Mouse (Mus musculus) lung, postnatal 0 days (tissue): ENCODE measurements around the gene Gzmk. TPM values are rescaled to one million over a fixed set of nuclear protein-coding genes. Genes with fewer than 3 reads are reported as not detected.

ENCODE experiments used
- ATAC-seq: fragments of 200-750 bp; cut with Nextera tagmentation; 2 replicates; pipeline ENCODE4 v1.8.0; 2017; ENCODE audit warnings: moderate library complexity
- DNase-seq: peaks from one replicate; pipeline ENCODE4 v3.0.0-alpha.2; 2016; ENCODE audit warnings: low spot score
- H3K27ac ChIP-seq: fragments of 300-500 bp; sonication (generic); 2 replicates; pipeline ENCODE4 v1.5.1; 2014; ENCODE audit warnings: antibody characterized with exemption, mild to moderate bottlenecking, low read length, mixed read lengths
- H3K27me3 ChIP-seq: fragments of 300-500 bp; sonication (generic); replicated peaks from 2 replicates; pipeline ENCODE4 v1.6.1; 2014; ENCODE audit warnings: low read length, mixed read lengths; ENCODE audit not compliant: insufficient read depth
- H3K36me3 ChIP-seq: fragments of 300-500 bp; sonication (generic); 2 replicates; pipeline ENCODE4 v1.6.1; 2014; ENCODE audit warnings: low read length, mixed read lengths; ENCODE audit not compliant: insufficient read depth
- H3K4me1 ChIP-seq: fragments of 300-500 bp; sonication (generic); 2 replicates; pipeline ENCODE4 v1.6.1; 2014; ENCODE audit warnings: antibody characterized with exemption, low read depth, low read length, mixed read lengths; ENCODE audit not compliant: insufficient read depth
- H3K4me2 ChIP-seq: fragments of 300-500 bp; sonication (generic); replicated peaks from 2 replicates; pipeline ENCODE4 v1.6.1; 2014; ENCODE audit warnings: low read depth, mild to moderate bottlenecking, low read length, moderate library complexity, mixed read lengths
- H3K4me3 ChIP-seq: fragments of 300-500 bp; sonication (generic); 2 replicates; pipeline ENCODE4 v1.5.1; 2014; ENCODE audit warnings: low read depth, low read length
- H3K9ac ChIP-seq: fragments of 300-500 bp; sonication (generic); replicated peaks from 2 replicates; pipeline ENCODE4 v1.6.1; 2014; ENCODE audit warnings: low read depth, mild to moderate bottlenecking
- H3K9me3 ChIP-seq: fragments of 300-500 bp; sonication (generic); 2 replicates; pipeline ENCODE4 v1.6.1; 2016; ENCODE audit warnings: low read length, mixed read lengths
- CTCF ChIP-seq: IDR thresholded peaks from 2 replicates; pipeline ENCODE4 v1.5.1; 2016; ENCODE audit warnings: antibody characterized with exemption, mild to moderate bottlenecking
- EP300 ChIP-seq: IDR thresholded peaks from 2 replicates; pipeline ENCODE4 v1.6.1; 2016; ENCODE audit warnings: antibody characterized with exemption, mild to moderate bottlenecking, control low read depth
- WGBS: fragments of 180-500 bp; shearing (Covaris S2); extraction: QIAGEN DNeasy Blood & Tissue Kit; methylation state at CpG from one replicate; pipeline ENCODE4 v1.1.7; 2014; 5-methylcytosine and 5-hydroxymethylcytosine counted together
- polyA plus RNA-seq: library from polyadenylated mRNA; unstranded; fragments of >200 nt; fragmentation: Nextera tagmentation; extraction: Ambion mirVana; gene quantifications from 2 replicates; pipeline ENCODE4 v1.2.1, GENCODE M21; 2015

Gene Gzmk
- polyA plus RNA-seq, 1 experiment from 2014 or later = not detected

- no peak overlapping the region for H3K27ac ChIP-seq
- DNase-seq (peak; percentile 10), ATAC-seq (no peak)
- TF ChIP-seq CTCF (no peak), EP300 (no peak)
- no peak overlapping the region for H3K9ac ChIP-seq
- H3K36me3 ChIP-seq = no peaks in the 10 kb centered on the region
- H3K4me2 ChIP-seq = no peak overlapping the region
- H3K4me1 ChIP-seq = no peaks in the 10 kb centered on the region
- no peak overlapping the region for H3K4me3 ChIP-seq
- H3K27me3 ChIP-seq = no peaks in the 10 kb centered on the region
- no peaks in the 10 kb centered on the region for H3K9me3 ChIP-seq
Measured at GRCm38 (mm10) chr13:113170256-113170655, 55.5 kb downstream of the Gzmk start.

GRCm38 (mm10) chr13:113168018-113168534, 57.6 kb downstream of the Gzmk start:
- no peak overlapping the region for H3K4me3 ChIP-seq
- no peaks in the 10 kb centered on the region for H3K36me3 ChIP-seq
- no peak overlapping the region for H3K4me2 ChIP-seq
- no peak overlapping the region for H3K9ac ChIP-seq
- peak; percentile 8 for DNase-seq
- H3K9me3 ChIP-seq = no peaks in the 10 kb centered on the region
- TF ChIP-seq EP300 = no peak
- TF ChIP-seq CTCF = no peak
- no peaks in the 10 kb centered on the region for H3K27me3 ChIP-seq
- H3K27ac ChIP-seq = no peak overlapping the region
- WGBS = 59% methylated on average over 9 of the region's 9 CpGs
- ATAC-seq = 0 out of 2 replicates have a peak, but pooled peaks have one; percentile 19
- H3K4me1 ChIP-seq = no peaks in the 10 kb centered on the region

GRCm38 (mm10) chr13:113164252-113165005, 61.3 kb downstream of the Gzmk start:
- Histone ChIP-seq H3K27me3 (no peaks in the 10 kb centered on the region), H3K4me3 (no peak overlapping the region), H3K27ac (no peak overlapping the region), H3K9ac (no peak overlapping the region), H3K9me3 (no peaks in the 10 kb centered on the region), H3K36me3 (no peaks in the 10 kb centered on the region), H3K4me2 (no peak overlapping the region), H3K4me1 (no peaks in the 10 kb centered on the region)
- TF ChIP-seq EP300 (no peak), CTCF (no peak)
- DNase-seq = no peak
- ATAC-seq = no peak
- 87% methylated on average over 5 of the region's 5 CpGs for WGBS

- H3K4me3 ChIP-seq = no peak overlapping the region
- 78% methylated on average over 4 of the region's 4 CpGs for WGBS
- ATAC-seq (no peak), DNase-seq (no peak)
- TF ChIP-seq CTCF (no peak), EP300 (no peak)
- H3K27me3 ChIP-seq = no peaks in the 10 kb centered on the region
- H3K36me3 ChIP-seq = no peaks in the 10 kb centered on the region
- no peak overlapping the region for H3K27ac ChIP-seq
- H3K4me1 ChIP-seq = no peaks in the 10 kb centered on the region
- H3K9me3 ChIP-seq = no peaks in the 10 kb centered on the region
- H3K4me2 ChIP-seq = no peak overlapping the region
- H3K9ac ChIP-seq = no peak overlapping the region
Measured at GRCm38 (mm10) chr13:113151556-113151955, 74.2 kb downstream of the Gzmk start.

- ATAC-seq = no peak
- H3K4me2 ChIP-seq = no peak overlapping the region
- 97% methylated on average over 1 of the region's 1 CpGs for WGBS
Measured at GRCm38 (mm10) chr13:113139597-113139996, 86.1 kb downstream of the Gzmk start.

GRCm38 (mm10) chr13:113129974-113130373, 95.7 kb downstream of the Gzmk start:
- H3K4me3 ChIP-seq = no peak overlapping the region
- peak; percentile 24 for DNase-seq
- no peaks in the 10 kb centered on the region for H3K27me3 ChIP-seq
- no peaks in the 10 kb centered on the region for H3K9me3 ChIP-seq
- H3K9ac ChIP-seq = no peak overlapping the region
- no peak for ATAC-seq
- no peak overlapping the region for H3K27ac ChIP-seq
- TF ChIP-seq CTCF = no peak
- TF ChIP-seq EP300 = no peak
- H3K4me1 ChIP-seq = no peaks in the 10 kb centered on the region
- H3K4me2 ChIP-seq = no peak overlapping the region
- WGBS = 71% methylated on average over 1 of the region's 1 CpGs
- H3K36me3 ChIP-seq = no peaks in the 10 kb centered on the region

More at GRCm38 (mm10) chr13:113139597-113139996, 86.1 kb downstream of the Gzmk start:
- no peaks in the 10 kb centered on the region for H3K9me3 ChIP-seq
- no peak overlapping the region for H3K27ac ChIP-seq
- peak; percentile 28 for DNase-seq
- H3K4me3 ChIP-seq = no peak overlapping the region
- H3K9ac ChIP-seq = no peak overlapping the region
- no peaks in the 10 kb centered on the region for H3K4me1 ChIP-seq
- no peaks in the 10 kb centered on the region for H3K27me3 ChIP-seq
- no peak for TF ChIP-seq EP300
- TF ChIP-seq CTCF = no peak
- no peaks in the 10 kb centered on the region for H3K36me3 ChIP-seq

Other genes with a start within 250 kb of the Gzmk start
- 6.0 and 6.2 TPM in 2 replicates for gene Ccno, start 238.1 kb downstream of the Gzmk start, polyA plus RNA-seq
- 1.1 and 1.5 TPM in 2 replicates for gene Mcidas, start 232.1 kb downstream of the Gzmk start, polyA plus RNA-seq
- gene Cdc20b, start 190.8 kb downstream of the Gzmk start, polyA plus RNA-seq = 0.47 and 0.73 TPM in 2 replicates
- gene Gpx8, start 179.5 kb downstream of the Gzmk start, polyA plus RNA-seq = 132 and 135 TPM in 2 replicates
- gene Gzma, start 124.9 kb downstream of the Gzmk start, polyA plus RNA-seq = 5.1 and 8.0 TPM in 2 replicates
- 4.8 and 5.3 TPM in 2 replicates for gene Esm1, start 16.2 kb downstream of the Gzmk start, polyA plus RNA-seq
- gene BC067074, start 67.3 kb upstream of the Gzmk start, polyA plus RNA-seq = 3.3 and 4.2 TPM in 2 replicates